Mouse (Mus musculus) midbrain, embryonic 14.5 days (tissue): ENCODE data around the gene Mmp24. TPM values are rescaled to one million over a fixed set of nuclear protein-coding genes. Genes with fewer than 3 reads are reported as not detected.

ENCODE experiments used
- ATAC-seq: fragments of 200-750 bp; cut with Nextera tagmentation; 2 replicates; pipeline ENCODE4 v1.8.0; 2017; ENCODE audit warnings: moderate number of reproducible peaks, moderate library complexity; ENCODE audit not compliant: low FRiP score, low TSS enrichment
- DNase-seq: peaks from one replicate; pipeline ENCODE4 v3.0.0-alpha.2; 2015
- H3K27ac ChIP-seq: fragments of 300-500 bp; sonication (generic); replicated peaks from 2 replicates; pipeline ENCODE4 v1.5.1; 2014; ENCODE audit warnings: mild to moderate bottlenecking, low read depth, low read length, moderate library complexity
- H3K27me3 ChIP-seq: fragments of 300-500 bp; sonication (generic); 2 replicates; pipeline ENCODE4 v1.6.1; 2014; ENCODE audit warnings: low read length, control low read depth, mixed read lengths; ENCODE audit not compliant: control insufficient read depth, insufficient read depth
- H3K36me3 ChIP-seq: fragments of 300-500 bp; sonication (generic); 2 replicates; pipeline ENCODE4 v1.6.1; 2014; ENCODE audit warnings: low read length, control low read depth; ENCODE audit not compliant: control insufficient read depth, insufficient read depth
- H3K4me1 ChIP-seq: fragments of 300-500 bp; sonication (generic); 2 replicates; pipeline ENCODE4 v1.6.1; 2014; ENCODE audit warnings: mild to moderate bottlenecking, antibody characterized with exemption, low read length, control low read depth; ENCODE audit not compliant: control insufficient read depth, insufficient read depth
- H3K4me2 ChIP-seq: fragments of 300-500 bp; sonication (generic); 2 replicates; pipeline ENCODE4 v1.6.1; 2014; ENCODE audit warnings: mild to moderate bottlenecking, low read length, moderate library complexity
- H3K4me3 ChIP-seq: fragments of 300-500 bp; sonication (generic); replicated peaks from 2 replicates; pipeline ENCODE4 v1.5.1; 2014; ENCODE audit warnings: low read depth, low read length
- H3K9ac ChIP-seq: fragments of 300-500 bp; sonication (generic); replicated peaks from 2 replicates; pipeline ENCODE4 v1.6.1; 2014; ENCODE audit warnings: mild to moderate bottlenecking, low read length, moderate library complexity
- H3K9me3 ChIP-seq: fragments of 300-500 bp; sonication (generic); 2 replicates; pipeline ENCODE4 v1.6.1; 2016; ENCODE audit warnings: low read length, control low read depth, mixed read lengths; ENCODE audit not compliant: control insufficient read depth
- WGBS: fragments of 180-500 bp; shearing (Covaris S2); extraction: QIAGEN DNeasy Blood & Tissue Kit; methylation state at CpG from one replicate; pipeline ENCODE4 v1.1.7; 2014; 5-methylcytosine and 5-hydroxymethylcytosine counted together
- polyA plus RNA-seq: library from polyadenylated mRNA; unstranded; fragments of >200 nt; fragmentation: Nextera tagmentation; extraction: Ambion mirVana; gene quantifications from 2 replicates; pipeline ENCODE4 v1.2.1, GENCODE M21; 2014

Gene Mmp24
- polyA plus RNA-seq, 1 experiment from 2014 or later, result 17.7 TPM

DNA sequence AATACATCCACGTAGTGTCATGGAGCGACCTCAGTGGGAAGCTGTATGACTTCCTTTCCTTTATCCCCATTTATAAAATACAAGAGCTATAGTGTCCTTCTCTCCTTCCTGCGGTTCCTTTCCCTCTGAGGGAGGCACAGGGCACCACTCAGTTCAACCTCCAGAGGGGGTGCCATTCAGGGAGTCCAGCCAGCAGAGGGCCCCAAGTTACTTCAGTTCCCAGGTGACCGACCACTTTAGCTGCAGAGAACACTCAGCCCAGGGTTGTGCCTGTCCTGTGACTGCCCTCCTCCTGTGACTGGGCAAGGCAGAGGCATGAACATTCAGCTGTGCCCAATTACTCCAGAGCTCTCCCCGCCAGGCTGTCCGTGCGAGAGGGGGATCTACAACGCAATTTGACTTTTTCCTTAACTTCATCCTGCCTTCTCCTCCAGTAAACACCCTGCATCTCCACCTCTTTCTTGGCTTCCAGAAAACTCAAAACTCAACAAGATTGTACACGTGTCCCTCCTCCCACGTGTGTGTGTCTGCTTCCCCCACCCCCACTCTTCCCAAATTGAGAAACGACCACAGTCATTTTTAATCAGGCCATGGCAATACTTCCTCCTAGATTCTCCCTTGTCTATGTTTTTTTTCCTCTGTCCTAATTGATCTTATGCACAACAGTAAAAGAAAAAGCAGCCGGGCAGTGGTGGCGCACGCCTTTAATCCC is 18.1 kb upstream of the Mmp24 start:
- no peaks in the 10 kb centered on the region for H3K36me3 ChIP-seq

DNA sequence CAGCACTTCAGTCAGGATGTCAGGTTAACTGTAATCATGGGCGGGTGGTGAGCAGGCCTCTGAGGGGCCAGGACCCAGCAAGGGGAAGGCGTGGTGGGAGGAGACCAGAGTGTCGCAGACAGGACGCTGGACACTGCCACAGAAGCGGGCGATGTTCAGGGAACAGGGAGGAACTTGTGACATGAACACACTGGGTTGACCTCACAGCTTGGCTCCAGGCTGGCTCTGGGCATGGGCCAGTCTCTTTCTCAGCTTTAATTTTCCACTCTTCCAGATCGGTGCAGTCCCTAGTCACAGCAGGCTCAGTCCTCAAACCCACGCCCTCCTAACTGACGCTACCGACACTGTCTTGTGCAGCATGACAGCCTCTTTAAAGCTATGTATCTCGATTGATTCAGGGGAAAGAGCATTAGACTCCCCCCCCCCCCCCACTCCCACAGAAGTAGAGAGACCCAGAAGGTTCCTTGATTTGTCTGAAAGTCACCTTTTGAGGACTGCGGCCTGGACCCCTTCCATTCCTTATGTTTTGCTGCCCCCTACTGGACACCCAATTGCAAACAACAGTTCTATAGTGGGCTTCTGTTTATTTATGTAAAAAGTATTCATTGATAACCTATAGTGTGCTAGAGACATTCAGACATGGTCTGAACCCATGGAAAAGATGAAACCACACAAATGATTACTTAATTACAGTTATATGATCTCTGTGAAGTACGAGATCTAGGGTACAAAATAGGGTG is 10.3 kb upstream of the Mmp24 start:
- Histone ChIP-seq H3K36me3 (no peaks in the 10 kb centered on the region), H3K4me2 (no peak overlapping the region), H3K4me3 (no peak overlapping the region), H3K4me1 (no peaks in the 10 kb centered on the region), H3K9ac (no peak overlapping the region), H3K27me3 (no peaks in the 10 kb centered on the region), H3K9me3 (no peaks in the 10 kb centered on the region), H3K27ac (no peak overlapping the region)
- WGBS, result 55% methylated on average over 13 of the region's 13 CpGs
- peak; percentile 92 for DNase-seq
- peak; percentile 43; the same call in 1 of the 2 replicates for ATAC-seq

More for the DNA sequence above, 18.1 kb upstream of the Mmp24 start:
- H3K27me3 ChIP-seq, result no peaks in the 10 kb centered on the region
- no peaks in the 10 kb centered on the region for H3K4me1 ChIP-seq
- WGBS, result 73% methylated on average over 14 of the region's 14 CpGs
- no peak for ATAC-seq
- no peak overlapping the region for H3K9ac ChIP-seq
- H3K9me3 ChIP-seq, result no peaks in the 10 kb centered on the region
- no peak overlapping the region for H3K4me2 ChIP-seq
- H3K4me3 ChIP-seq, result no peak overlapping the region
- no peak overlapping the region for H3K27ac ChIP-seq
- no peak for DNase-seq

DNA sequence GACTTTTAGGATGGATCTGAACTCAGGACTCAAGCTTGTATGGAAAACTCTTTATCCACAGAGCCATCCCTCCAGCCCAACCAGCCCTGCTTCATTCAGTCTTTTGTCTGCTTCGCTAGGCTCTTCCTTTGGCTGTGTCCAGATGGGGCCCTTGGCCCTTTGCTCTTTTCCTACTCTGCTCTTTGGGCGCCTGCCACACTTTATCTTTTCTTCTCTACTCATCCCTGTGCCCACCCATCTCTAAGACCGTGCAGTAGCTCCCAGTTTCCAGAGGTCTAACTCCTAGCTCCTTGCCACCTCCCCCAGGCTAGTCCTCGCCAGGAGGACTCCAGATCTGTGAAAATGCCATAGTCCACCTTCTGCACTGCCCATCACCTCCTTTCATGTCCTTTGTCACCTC is 1.5 kb upstream of the Mmp24 start:
- Histone ChIP-seq H3K9ac (no peak overlapping the region), H3K27me3 (0 out of 2 replicates have a peak, but pooled peaks cover 2% of the 10 kb centered on the region), H3K4me2 (no peak overlapping the region), H3K27ac (no peak overlapping the region), H3K4me1 (peaks cover 24% of the 10 kb centered on the region), H3K4me3 (no peak overlapping the region), H3K36me3 (no peaks in the 10 kb centered on the region), H3K9me3 (no peaks in the 10 kb centered on the region)
- WGBS, result 66% methylated on average over 4 of the region's 4 CpGs
- DNase-seq, result no peak
- no peak for ATAC-seq

DNA sequence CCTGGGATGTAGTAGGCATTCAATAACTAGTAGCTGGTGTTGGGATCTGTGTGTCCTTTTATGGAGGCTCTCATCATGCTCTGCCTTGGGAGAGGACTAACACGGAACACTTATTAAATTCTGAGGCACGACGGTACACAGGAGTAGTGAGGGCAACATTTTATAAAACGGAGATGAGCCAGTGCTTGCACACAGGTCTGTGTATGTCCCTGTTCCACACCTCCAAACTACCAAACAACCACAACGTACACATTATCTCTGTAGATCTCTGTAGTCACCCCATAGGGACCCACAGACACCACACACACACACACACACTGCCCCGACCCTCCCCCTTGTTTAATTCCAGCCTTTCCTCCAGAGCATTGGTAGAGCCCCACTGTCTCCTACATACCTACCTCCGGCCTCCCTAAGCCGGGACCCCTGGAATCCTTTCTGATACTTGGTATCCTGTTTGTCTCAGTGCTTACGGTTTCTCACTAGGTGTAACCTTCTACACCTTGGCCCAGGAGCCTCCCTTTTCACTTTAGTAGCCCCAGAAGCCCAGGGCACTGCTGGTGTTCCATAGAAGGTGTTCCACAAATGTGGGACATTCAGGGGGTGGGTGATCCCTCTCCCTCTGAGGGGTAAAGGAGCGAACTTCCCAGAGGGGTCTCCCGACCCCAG is 748 bp upstream of the Mmp24 start:
- H3K27me3 ChIP-seq, result 0 out of 2 replicates have a peak, but pooled peaks cover 2% of the 10 kb centered on the region
- ATAC-seq, result no peak
- H3K4me2 ChIP-seq, result peak overlapping the region; percentile 72
- DNase-seq, result no peak
- peak overlapping the region; percentile 96; the same call in 1 of the 2 replicates for H3K9ac ChIP-seq
- 62% methylated on average over 11 of the region's 11 CpGs for WGBS
- H3K27ac ChIP-seq, result peak overlapping the region; percentile 92; the same call in 1 of the 2 replicates
- peaks cover 24% of the 10 kb centered on the region for H3K4me1 ChIP-seq
- H3K36me3 ChIP-seq, result no peaks in the 10 kb centered on the region
- H3K4me3 ChIP-seq, result peak overlapping the region; percentile 45
- no peaks in the 10 kb centered on the region for H3K9me3 ChIP-seq

DNA sequence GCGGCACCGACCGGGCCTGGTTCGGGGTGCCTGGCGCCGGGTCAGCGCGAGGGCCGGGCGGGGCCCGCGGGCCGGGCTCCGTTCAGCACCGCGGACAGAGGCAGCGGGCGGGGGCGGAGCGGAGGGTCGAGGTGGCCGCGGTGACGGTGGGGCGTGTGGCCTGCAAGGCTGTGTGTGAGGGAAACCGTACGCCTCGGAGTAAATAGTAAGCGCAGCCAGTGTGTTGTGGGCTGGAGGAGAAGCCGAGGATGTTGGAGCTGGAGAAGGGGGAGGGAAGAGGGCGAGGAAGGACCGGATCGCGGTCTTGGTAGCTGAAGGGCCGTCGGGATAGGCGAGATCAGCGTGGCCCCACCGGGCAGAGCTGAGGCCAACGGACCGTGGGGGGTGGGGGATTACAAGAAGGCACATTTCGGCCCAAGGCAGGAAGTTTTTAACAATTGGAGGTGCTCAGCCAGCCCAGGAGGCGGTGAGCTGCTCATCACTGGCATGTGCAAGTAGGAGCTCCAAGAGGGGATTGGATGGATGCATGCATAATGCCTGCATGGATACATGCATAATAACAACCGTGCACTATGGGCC is 632 bp downstream of the Mmp24 start:
- Histone ChIP-seq H3K27ac (peak overlapping the region; percentile 92), H3K4me3 (peak overlapping the region; percentile 71), H3K4me1 (peaks cover 24% of the 10 kb centered on the region), H3K9me3 (no peaks in the 10 kb centered on the region), H3K4me2 (peak overlapping the region; percentile 72), H3K9ac (peak overlapping the region; percentile 96), H3K27me3 (0 out of 2 replicates have a peak, but pooled peaks cover 2% of the 10 kb centered on the region), H3K36me3 (no peaks in the 10 kb centered on the region)
- DNase-seq (peak; percentile 74), ATAC-seq (peak; percentile 77)
- under 1% methylated on average over 44 of the region's 44 CpGs for WGBS

DNA sequence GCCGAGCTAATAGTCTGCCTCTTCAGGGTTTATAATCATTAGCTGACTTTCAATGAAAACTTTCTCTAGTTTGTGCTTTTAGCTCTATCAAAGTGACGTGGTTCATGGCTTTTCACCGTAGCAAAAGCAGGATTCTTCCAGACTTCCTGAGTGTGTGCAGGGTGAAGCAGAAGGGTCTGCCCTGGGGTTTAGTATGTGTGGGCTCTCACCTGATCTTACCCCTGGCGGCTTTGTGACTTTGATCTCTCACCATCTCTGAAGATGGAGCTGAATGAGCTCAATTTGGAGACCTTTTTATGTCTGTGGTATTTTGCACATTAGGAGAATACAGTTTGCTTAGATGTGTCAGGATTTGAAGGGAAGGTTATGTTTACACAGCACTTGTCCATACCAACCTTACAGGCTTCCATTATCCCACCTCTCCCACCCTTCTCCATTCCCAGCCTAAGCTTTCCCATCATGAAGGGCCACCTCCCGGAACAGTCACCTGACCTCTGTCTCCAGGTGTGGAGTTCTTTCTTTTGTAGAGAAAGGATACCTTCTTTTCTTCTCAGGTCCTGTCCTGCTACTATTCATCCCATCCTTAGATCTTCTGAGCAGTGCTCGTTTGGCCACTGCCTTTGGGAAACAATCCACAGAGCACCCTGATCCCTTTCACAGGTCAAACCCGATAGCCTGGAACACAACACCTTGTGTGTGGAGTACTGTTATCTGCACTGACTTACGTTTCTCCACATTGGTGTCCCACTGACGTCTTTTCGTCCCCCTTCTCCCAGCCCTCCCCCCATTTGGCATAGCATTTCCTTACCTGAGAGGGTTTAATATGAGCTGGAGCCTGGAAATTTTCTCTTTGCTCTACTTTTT is 1.9 kb downstream of the Mmp24 start:
- Histone ChIP-seq H3K27ac (no peak overlapping the region), H3K9ac (no peak overlapping the region; the same call in 1 of the 2 replicates)

DNA sequence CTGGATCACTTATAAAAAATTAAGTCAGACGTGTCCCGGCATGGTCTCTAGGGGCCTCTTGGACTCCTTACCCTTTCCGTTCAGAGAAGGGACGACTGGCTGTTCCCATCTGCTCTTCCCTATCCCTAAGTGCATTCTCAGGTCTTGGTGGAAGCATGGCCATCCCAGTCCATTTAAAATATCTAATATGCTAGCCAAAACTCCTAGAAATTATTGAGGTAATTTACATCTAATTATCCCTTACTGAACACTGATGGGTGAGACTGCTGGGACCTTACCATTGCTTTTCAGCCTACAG is 2.5 kb downstream of the Mmp24 start:
- Histone ChIP-seq H3K36me3 (no peaks in the 10 kb centered on the region), H3K4me1 (peaks cover 24% of the 10 kb centered on the region), H3K9me3 (no peaks in the 10 kb centered on the region), H3K9ac (no peak overlapping the region), H3K4me3 (no peak overlapping the region), H3K27me3 (0 out of 2 replicates have a peak, but pooled peaks cover 2% of the 10 kb centered on the region), H3K4me2 (peak overlapping the region; percentile 72), H3K27ac (no peak overlapping the region)
- WGBS, result 52% methylated on average over 4 of the region's 4 CpGs
- no peak for DNase-seq
- ATAC-seq, result no peak

More for the DNA sequence above, 1.9 kb downstream of the Mmp24 start:
- 0 out of 2 replicates have a peak, but pooled peaks cover 2% of the 10 kb centered on the region for H3K27me3 ChIP-seq
- peak overlapping the region; percentile 72 for H3K4me2 ChIP-seq
- H3K4me3 ChIP-seq, result no peak overlapping the region
- 71% methylated on average over 10 of the region's 10 CpGs for WGBS
- H3K4me1 ChIP-seq, result peaks cover 24% of the 10 kb centered on the region
- no peaks in the 10 kb centered on the region for H3K9me3 ChIP-seq
- ATAC-seq, result no peak
- H3K36me3 ChIP-seq, result no peaks in the 10 kb centered on the region
- DNase-seq, result no peak

DNA sequence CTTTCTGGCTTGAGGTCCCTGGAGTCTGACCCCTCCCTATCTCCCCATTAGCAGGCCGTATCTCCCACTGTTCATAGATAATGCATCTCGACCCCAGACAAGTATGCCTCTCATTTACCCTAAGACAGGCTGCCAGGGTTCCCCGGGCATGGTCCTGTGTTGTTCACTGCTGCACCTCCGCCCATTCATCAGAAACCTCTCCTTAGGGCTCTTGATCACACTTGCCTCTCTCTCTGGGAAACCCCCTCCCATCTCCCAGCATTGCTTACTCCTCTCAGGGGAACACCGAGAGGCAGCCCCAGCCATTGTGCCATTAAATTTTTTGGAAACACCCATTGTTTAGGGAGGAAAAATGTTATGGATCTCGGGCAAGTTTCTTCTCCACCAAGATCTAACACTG is 2.9 kb downstream of the Mmp24 start:
- Histone ChIP-seq H3K36me3 (no peaks in the 10 kb centered on the region), H3K4me2 (0 out of 2 replicates have a peak overlapping the region, but pooled peaks have one; percentile 72), H3K27ac (no peak overlapping the region), H3K27me3 (0 out of 2 replicates have a peak, but pooled peaks cover 2% of the 10 kb centered on the region), H3K4me1 (peaks cover 24% of the 10 kb centered on the region), H3K9ac (no peak overlapping the region), H3K4me3 (no peak overlapping the region), H3K9me3 (no peaks in the 10 kb centered on the region)
- ATAC-seq (no peak), DNase-seq (no peak)
- 51% methylated on average over 6 of the region's 6 CpGs for WGBS
